Mouse (Mus musculus) intestine, embryonic 15.5 days (tissue): ENCODE data around the gene Kcnh1. TPM values are rescaled to one million over a fixed set of nuclear protein-coding genes. Genes with fewer than 3 reads are reported as not detected.
A peak's percentile ranks its signal among the peaks of the same experiment; 100 is the strongest.

Experiments
- ATAC-seq: fragments of 200-750 bp; cut with Nextera tagmentation; 2 replicates; pipeline ENCODE4 v1.8.0; 2017; ENCODE audit warnings: moderate TSS enrichment, moderate library complexity
- H3K27ac ChIP-seq: fragments of 300-500 bp; sonication (generic); 2 replicates; pipeline ENCODE4 v1.5.1; 2015; ENCODE audit warnings: mild to moderate bottlenecking, inconsistent platforms
- H3K27me3 ChIP-seq: fragments of 300-500 bp; sonication (generic); replicated peaks from 2 replicates; pipeline ENCODE4 v1.6.1; 2015; ENCODE audit warnings: inconsistent platforms
- H3K36me3 ChIP-seq: fragments of 300-500 bp; sonication (generic); 2 replicates; pipeline ENCODE4 v1.6.1; 2015; ENCODE audit warnings: inconsistent platforms
- H3K4me1 ChIP-seq: fragments of 300-500 bp; sonication (generic); replicated peaks from 2 replicates; pipeline ENCODE4 v1.6.1; 2015; ENCODE audit warnings: inconsistent platforms
- H3K4me2 ChIP-seq: fragments of 300-500 bp; sonication (generic); replicated peaks from 2 replicates; pipeline ENCODE4 v1.6.1; 2015; ENCODE audit warnings: mild to moderate bottlenecking, inconsistent platforms
- H3K4me3 ChIP-seq: fragments of 300-500 bp; sonication (generic); replicated peaks from 2 replicates; pipeline ENCODE4 v1.5.1; 2015; ENCODE audit warnings: inconsistent platforms
- H3K9ac ChIP-seq: fragments of 300-500 bp; sonication (generic); 2 replicates; pipeline ENCODE4 v1.6.1; 2015; ENCODE audit warnings: inconsistent platforms
- H3K9me3 ChIP-seq: fragments of 300-500 bp; sonication (generic); 2 replicates; pipeline ENCODE4 v1.6.1; 2016; ENCODE audit warnings: inconsistent platforms
- WGBS: fragments of 180-500 bp; shearing (Covaris S2); methylation state at CpG from one replicate; pipeline ENCODE4 v1.1.7; 2015; 5-methylcytosine and 5-hydroxymethylcytosine counted together
- polyA plus RNA-seq: library from polyadenylated mRNA; unstranded; fragments of >200 nt; fragmentation: Nextera tagmentation; extraction: Ambion mirVana; gene quantifications from 2 replicates; pipeline ENCODE4 v1.2.1, GENCODE M21; 2015

Kcnh1 gene
- polyA plus RNA-seq, 1 experiment from 2014 or later, result 0.99 TPM

DNA sequence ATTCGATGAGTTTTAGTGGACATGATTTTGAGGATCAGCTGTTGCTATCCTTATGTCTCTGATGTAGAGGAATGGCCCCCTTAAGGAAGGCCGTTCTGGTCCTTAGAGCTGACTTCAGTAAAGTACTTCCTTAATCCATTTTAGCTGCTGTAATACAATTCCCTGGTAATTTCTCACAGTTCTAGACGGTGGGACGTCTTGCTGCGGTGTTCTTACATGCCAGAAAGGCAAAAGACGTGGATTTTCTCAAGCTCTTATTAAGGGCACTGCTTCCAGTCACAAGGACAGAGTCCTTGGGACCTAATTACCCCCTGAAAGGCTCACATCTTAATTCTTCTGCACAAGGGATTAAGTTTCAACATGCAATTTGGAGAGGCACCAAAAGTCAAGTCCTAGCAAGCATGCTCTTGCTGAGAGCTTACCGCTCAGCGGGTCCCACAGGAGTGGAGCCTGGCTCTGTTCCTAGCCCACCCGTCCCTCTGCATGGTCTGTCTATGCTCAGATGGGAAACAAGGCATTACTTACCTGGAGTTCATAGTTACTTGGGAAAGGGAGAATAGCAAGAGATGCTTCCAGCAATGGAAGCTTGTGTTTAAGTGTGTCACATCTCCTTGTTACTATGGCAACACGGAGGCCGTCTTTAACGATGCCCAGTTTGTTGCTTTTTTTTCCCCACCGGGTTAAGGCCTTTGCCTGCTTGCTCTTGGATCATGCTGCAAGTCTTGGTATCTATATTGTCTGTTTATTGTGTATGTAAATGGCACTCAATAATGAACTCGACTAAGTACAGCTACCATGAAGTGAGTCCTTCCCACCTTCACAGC, 209.3 kb downstream of the Kcnh1 start:
- 79% methylated on average over 14 of the region's 14 CpGs for WGBS
- H3K4me2 ChIP-seq, result no peak overlapping the region

DNA sequence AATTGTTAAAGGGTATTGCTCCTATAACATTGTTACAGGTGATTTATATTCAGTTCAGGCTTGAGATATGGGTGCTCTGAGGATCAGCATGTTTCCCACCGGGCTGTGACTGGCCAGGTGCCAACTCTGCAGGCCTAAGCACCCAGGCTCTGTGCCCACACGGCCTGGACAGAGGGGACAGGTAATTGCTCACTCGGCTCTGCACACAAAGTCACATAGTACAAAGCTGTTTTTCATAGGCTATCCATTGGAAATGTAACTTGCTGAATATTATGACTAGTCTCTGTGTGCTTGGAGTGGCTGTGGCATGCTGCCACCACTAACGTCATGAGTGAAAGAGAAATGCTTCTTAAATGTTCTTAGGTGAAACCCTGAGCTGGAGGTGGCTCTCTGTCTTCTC, 210.4 kb downstream of the Kcnh1 start:
- H3K9ac ChIP-seq, result no peak overlapping the region
- H3K36me3 ChIP-seq, result no peaks in the 10 kb centered on the region
- no peak overlapping the region for H3K4me3 ChIP-seq
- no peaks in the 10 kb centered on the region for H3K4me1 ChIP-seq
- ATAC-seq, result peak; percentile 73; the same call in 1 of the 2 replicates
- WGBS, result 43% methylated on average over 4 of the region's 4 CpGs
- H3K4me2 ChIP-seq, result no peak overlapping the region
- H3K27ac ChIP-seq, result no peak overlapping the region
- no peaks in the 10 kb centered on the region for H3K9me3 ChIP-seq
- H3K27me3 ChIP-seq, result no peaks in the 10 kb centered on the region

More for the DNA sequence above, 209.3 kb downstream of the Kcnh1 start:
- ATAC-seq, result no peak
- H3K27me3 ChIP-seq, result no peaks in the 10 kb centered on the region
- no peaks in the 10 kb centered on the region for H3K36me3 ChIP-seq
- H3K9me3 ChIP-seq, result no peaks in the 10 kb centered on the region
- H3K27ac ChIP-seq, result no peak overlapping the region
- H3K9ac ChIP-seq, result no peak overlapping the region
- H3K4me3 ChIP-seq, result no peak overlapping the region
- H3K4me1 ChIP-seq, result no peaks in the 10 kb centered on the region

DNA sequence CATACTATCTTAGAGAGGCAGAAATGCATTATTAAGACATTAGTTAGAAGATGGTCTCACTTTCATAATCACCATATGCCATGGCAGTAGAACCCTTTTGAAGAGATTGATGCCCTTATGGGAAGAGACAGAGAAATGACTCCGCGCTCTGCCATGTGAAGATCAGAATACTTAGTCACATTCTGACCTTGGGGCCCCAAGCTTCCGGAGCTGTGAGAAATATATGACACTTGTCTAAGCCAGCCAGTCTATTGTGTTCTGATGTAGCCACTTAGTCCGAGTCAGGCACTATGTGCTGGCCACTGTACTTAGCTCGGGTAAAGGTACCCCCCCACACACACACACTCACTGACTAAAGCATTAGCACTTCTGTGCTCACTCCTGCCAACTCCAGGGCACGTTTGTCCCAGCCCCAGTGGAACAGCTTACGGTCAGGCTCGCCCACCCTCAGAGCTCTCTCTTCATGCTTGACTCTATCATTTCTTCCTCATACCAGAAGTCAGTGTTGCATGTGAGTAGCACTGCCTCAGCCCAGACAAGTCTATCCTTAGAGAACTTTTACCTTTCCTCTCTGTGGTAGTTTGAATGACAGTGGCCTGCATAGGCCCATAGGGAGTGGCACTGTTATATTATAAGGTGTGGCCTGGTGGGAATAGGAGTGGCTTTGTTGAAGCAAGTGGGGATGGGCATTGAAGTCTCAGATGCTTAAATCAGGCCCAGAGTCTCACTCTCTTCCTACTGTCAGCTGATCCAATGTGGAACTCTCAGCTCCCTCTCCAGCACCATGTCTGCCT, 212.5 kb downstream of the Kcnh1 start:
- 85% methylated on average over 8 of the region's 8 CpGs for WGBS
- Histone ChIP-seq H3K27ac (no peak overlapping the region), H3K4me2 (no peak overlapping the region), H3K4me1 (no peaks in the 10 kb centered on the region), H3K9ac (no peak overlapping the region), H3K4me3 (no peak overlapping the region), H3K27me3 (no peaks in the 10 kb centered on the region), H3K9me3 (no peaks in the 10 kb centered on the region), H3K36me3 (no peaks in the 10 kb centered on the region)
- peak; percentile 59 for ATAC-seq

DNA sequence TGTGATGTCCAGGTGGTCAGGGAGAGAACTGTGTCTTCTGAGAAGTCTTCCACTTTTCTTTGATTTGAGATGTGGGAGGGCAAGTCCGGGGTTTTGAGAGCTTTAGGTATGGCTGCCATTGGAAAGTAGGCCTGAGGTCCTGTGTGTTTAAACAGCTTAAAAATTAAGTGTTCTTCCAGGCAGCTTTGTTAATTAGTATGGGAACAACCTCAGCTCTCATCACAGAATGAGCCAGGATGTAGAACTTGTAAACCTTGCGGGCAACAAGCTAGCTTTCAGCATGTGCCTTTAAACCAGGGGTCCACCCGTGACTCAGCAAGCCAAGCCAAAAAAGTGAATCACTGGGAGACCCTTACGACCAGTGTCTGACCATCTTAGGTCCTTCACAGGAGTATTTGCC, 214.6 kb downstream of the Kcnh1 start:
- Histone ChIP-seq H3K9ac (no peak overlapping the region), H3K27ac (no peak overlapping the region), H3K27me3 (no peaks in the 10 kb centered on the region), H3K4me1 (no peaks in the 10 kb centered on the region), H3K9me3 (no peaks in the 10 kb centered on the region), H3K36me3 (no peaks in the 10 kb centered on the region), H3K4me3 (no peak overlapping the region), H3K4me2 (no peak overlapping the region)
- no peak for ATAC-seq
- WGBS, result 89% methylated on average over 4 of the region's 4 CpGs

DNA sequence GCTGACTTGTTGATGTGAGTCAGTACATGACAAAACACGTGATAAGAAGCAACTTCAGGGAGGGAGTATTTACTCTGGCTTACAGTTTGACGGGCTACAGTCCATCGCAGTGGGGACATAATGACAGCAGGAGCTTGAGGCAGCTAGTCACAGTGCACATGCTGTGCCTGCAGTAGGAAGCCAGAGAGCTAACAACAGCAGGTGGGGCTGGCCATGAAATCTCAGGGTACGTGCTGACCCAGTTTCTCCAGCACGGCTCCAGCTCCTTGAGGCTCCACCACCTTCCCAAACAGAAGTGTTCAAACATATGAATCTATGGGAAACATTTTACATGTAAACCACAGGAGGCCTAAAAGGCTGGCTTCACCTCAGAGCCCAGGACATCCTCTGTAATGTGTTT, 216.0 kb downstream of the Kcnh1 start:
- Histone ChIP-seq H3K27ac (no peak overlapping the region), H3K4me3 (no peak overlapping the region), H3K36me3 (no peaks in the 10 kb centered on the region), H3K27me3 (no peaks in the 10 kb centered on the region), H3K4me1 (no peaks in the 10 kb centered on the region), H3K9ac (no peak overlapping the region), H3K4me2 (no peak overlapping the region), H3K9me3 (no peaks in the 10 kb centered on the region)
- ATAC-seq, result no peak
- WGBS, result 84% methylated on average over 5 of the region's 5 CpGs

DNA sequence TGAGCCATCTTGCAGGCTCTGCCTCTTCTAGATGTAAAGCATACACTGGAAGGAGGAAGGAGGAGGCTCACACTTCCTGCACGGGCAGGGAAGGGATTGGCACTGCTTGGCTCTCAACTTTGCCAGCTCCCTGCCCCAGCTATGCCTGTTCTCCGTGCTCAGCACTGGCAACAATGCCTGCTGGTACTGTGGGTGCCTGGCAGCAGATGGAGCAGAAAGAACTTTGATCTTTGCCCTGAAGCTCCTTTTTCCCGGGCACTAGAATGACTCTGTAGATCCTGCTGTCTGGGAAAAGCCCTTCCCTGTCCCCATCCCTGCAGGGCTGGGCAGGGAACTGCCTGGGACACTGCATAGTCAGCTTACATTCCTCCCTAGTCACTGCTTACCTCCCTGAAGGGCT, 225.2 kb downstream of the Kcnh1 start:
- Histone ChIP-seq H3K27ac (no peak overlapping the region), H3K9ac (no peak overlapping the region), H3K4me2 (no peak overlapping the region), H3K4me3 (no peak overlapping the region), H3K9me3 (no peaks in the 10 kb centered on the region), H3K36me3 (no peaks in the 10 kb centered on the region), H3K27me3 (no peaks in the 10 kb centered on the region), H3K4me1 (no peaks in the 10 kb centered on the region)
- ATAC-seq, result no peak
- 48% methylated on average over 3 of the region's 3 CpGs for WGBS

DNA sequence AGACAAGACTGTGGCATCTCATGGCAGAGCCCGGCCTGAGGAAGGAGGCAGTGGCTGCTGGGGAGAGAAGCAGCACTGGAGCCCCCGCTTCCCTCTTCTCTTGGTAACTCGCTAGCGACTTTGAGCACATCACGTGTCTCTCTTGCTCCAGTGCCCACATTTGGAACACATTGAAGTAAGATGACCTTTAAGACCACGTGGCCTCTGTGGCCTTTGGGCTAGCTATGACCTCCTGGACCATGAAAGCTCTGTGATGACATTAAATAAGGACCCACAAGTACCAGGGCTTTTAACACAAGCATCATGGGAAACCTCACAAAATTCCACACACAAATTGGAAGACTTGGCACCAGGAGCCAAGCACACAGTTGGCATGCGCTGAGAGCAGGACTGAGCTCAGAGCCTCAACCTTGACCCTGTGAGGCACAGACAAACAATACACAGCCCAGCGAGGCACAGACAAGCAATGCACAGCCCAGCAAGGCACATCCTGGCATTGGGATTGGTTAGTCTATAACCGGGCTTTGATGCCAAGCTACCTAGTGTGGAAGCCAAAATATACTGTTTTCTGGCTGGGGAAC, 225.8 kb downstream of the Kcnh1 start:
- Histone ChIP-seq H3K9me3 (no peaks in the 10 kb centered on the region), H3K4me3 (no peak overlapping the region), H3K36me3 (no peaks in the 10 kb centered on the region), H3K4me2 (no peak overlapping the region), H3K4me1 (no peaks in the 10 kb centered on the region), H3K9ac (no peak overlapping the region), H3K27me3 (no peaks in the 10 kb centered on the region), H3K27ac (no peak overlapping the region)
- ATAC-seq, result no peak
- WGBS, result 81% methylated on average over 9 of the region's 9 CpGs

DNA sequence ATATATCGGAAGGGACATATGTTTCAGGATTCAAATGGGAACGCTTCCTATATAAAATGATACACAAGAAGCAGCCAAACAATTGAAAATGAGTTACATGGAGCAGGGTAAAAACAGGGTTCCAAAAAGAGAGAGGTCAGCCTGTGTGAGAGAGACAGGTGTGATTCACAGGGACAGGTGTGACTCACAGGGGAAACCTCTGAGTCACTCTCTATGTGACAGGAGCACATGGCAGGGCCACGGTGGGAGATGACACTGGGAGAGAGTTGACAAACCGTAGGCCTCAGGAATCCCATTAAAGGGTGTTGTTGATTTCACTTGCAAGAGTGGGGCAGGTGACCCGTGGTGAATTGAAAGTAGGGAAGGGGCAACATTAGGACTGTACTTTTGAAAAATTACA, 228.6 kb downstream of the Kcnh1 start:
- no peak for ATAC-seq
- no peak overlapping the region for H3K4me3 ChIP-seq
- 85% methylated on average over 5 of the region's 5 CpGs for WGBS

DNA sequence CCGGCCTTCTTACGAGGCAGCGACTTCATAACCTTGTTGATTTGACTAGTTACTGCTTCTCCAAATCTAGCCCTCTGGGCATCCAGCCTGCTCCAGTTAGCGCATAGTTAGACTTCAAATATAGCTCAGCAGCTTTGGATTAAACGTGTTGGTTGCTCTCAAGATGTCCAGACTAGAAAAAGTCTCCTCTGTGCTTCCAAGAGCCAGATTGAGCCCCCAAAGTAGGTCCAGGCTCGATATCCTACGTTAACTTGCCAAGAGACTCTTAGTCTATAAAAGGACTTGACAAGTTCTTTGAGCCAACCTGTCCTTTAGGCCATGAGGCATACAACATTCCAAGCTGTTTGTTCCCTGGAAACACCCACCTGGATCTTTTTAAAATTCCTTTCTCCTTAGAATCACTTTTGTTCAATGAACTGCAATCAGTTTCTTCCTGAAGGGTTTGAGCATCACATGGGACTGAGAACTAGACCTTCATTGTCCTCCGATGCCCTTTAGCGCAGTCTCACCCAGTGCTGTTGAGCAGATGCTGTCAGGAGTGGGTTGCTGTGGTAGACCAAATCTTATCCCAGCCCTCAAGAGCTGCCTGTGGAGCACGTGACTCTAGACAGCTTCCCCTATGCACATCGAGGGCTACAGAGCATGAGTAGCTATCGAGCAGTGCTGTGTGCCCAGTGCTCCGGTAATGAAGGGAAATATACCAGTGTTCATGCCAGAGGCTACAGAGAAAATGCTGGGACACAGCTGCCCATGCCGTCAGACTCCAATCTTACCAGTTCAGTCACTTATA, 231.0 kb downstream of the Kcnh1 start:
- 90% methylated on average over 14 of the region's 14 CpGs for WGBS
- Histone ChIP-seq H3K36me3 (no peaks in the 10 kb centered on the region), H3K4me1 (no peaks in the 10 kb centered on the region), H3K27ac (no peak overlapping the region), H3K4me3 (no peak overlapping the region), H3K9me3 (no peaks in the 10 kb centered on the region), H3K27me3 (no peaks in the 10 kb centered on the region), H3K9ac (no peak overlapping the region), H3K4me2 (no peak overlapping the region)
- ATAC-seq, result no peak

More for the DNA sequence above, 228.6 kb downstream of the Kcnh1 start:
- no peaks in the 10 kb centered on the region for H3K9me3 ChIP-seq
- no peaks in the 10 kb centered on the region for H3K27me3 ChIP-seq
- no peaks in the 10 kb centered on the region for H3K36me3 ChIP-seq
- H3K9ac ChIP-seq, result no peak overlapping the region
- H3K4me1 ChIP-seq, result no peaks in the 10 kb centered on the region
- H3K4me2 ChIP-seq, result no peak overlapping the region
- no peak overlapping the region for H3K27ac ChIP-seq

DNA sequence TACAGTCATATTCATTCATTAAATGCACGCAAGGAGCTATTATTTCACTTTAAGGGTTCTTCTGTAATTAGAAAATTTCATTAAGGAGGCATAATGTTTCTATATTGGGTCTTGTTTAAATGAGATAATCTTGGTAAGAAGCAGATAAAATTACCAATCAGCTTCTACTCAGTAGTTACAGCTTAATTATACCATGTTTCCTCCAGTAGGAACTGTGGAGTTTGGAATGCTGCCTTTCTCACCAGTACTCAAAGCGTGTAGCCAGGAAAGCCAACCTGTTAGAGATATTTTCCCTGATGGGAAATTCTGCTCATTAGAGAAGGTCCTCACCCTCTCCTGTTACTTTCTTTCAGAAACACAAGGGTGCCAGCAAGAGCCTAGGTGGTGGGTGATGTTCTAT, 240.8 kb downstream of the Kcnh1 start:
- H3K27ac ChIP-seq, result no peak overlapping the region
- 90% methylated on average over 2 of the region's 2 CpGs for WGBS

DNA sequence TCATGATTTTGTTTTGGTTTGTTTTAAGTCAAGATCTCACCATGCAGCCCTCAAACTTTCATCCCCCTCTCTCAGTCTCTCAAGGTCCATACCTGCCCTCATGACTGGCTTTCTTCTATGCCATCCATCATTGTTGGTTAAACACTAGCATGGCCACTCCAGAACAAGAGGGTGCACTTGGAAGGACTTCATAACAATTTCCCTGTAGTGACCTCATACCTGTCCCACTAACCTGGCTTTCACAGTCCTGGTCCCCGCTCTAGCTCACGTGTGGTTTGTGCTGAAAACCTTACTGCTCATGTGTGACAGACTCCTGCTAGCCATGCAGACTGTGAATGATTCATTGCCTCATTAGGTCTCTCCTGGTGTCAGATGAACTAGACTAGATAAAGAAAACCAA, 244.9 kb downstream of the Kcnh1 start:
- Histone ChIP-seq H3K9me3 (no peaks in the 10 kb centered on the region), H3K36me3 (no peaks in the 10 kb centered on the region), H3K9ac (no peak overlapping the region), H3K4me3 (no peak overlapping the region), H3K4me2 (no peak overlapping the region), H3K27ac (no peak overlapping the region), H3K4me1 (0 out of 2 replicates have a peak, but pooled peaks cover 3% of the 10 kb centered on the region), H3K27me3 (no peaks in the 10 kb centered on the region)
- no peak for ATAC-seq
- 81% methylated on average over 2 of the region's 2 CpGs for WGBS

More for the DNA sequence above, 240.8 kb downstream of the Kcnh1 start:
- ATAC-seq, result no peak
- Histone ChIP-seq H3K9ac (no peak overlapping the region), H3K27me3 (no peaks in the 10 kb centered on the region), H3K4me2 (no peak overlapping the region), H3K4me3 (no peak overlapping the region), H3K9me3 (no peaks in the 10 kb centered on the region), H3K4me1 (no peaks in the 10 kb centered on the region), H3K36me3 (no peaks in the 10 kb centered on the region)
